Mouse (Mus musculus) E14TG2a.4 (cell line): ENCODE measurements around the gene Flvcr1.
A peak's percentile ranks its signal among the peaks of the same experiment; 100 is the strongest.

Experiments used
- H3K27me3 ChIP-seq: 2 replicates; pipeline ENCODE4 v1.6.1; 2014; ENCODE audit warnings: low read length, control low read depth; ENCODE audit not compliant: insufficient read depth
- H3K36me3 ChIP-seq: 2 replicates; pipeline ENCODE4 v1.6.1; 2014; ENCODE audit warnings: low read length, control low read depth; ENCODE audit not compliant: insufficient read depth
- H3K4me1 ChIP-seq: replicated peaks from 2 replicates; pipeline ENCODE4 v1.6.1; 2014; ENCODE audit warnings: low read depth, low read length, control low read depth
- H3K4me3 ChIP-seq: replicated peaks from 2 replicates; pipeline ENCODE4 v1.5.1; 2014; ENCODE audit warnings: mild to moderate bottlenecking, low read length
- H3K9me3 ChIP-seq: 2 replicates; pipeline ENCODE4 v1.6.1; 2014; ENCODE audit warnings: low read length, control low read depth
- CTCF ChIP-seq: conservative IDR thresholded peaks from 2 replicates; pipeline ENCODE4 v1.5.1; 2014; ENCODE audit warnings: low read length
- NANOG ChIP-seq: IDR thresholded peaks from 2 replicates; pipeline ENCODE4 v1.6.1; 2014; ENCODE audit warnings: borderline replicate concordance, low read length, mixed read lengths
- POU5F1 ChIP-seq: IDR thresholded peaks from 2 replicates; pipeline ENCODE4 v1.6.1; 2014; ENCODE audit warnings: low read length, borderline replicate concordance

Gene Flvcr1

DNA sequence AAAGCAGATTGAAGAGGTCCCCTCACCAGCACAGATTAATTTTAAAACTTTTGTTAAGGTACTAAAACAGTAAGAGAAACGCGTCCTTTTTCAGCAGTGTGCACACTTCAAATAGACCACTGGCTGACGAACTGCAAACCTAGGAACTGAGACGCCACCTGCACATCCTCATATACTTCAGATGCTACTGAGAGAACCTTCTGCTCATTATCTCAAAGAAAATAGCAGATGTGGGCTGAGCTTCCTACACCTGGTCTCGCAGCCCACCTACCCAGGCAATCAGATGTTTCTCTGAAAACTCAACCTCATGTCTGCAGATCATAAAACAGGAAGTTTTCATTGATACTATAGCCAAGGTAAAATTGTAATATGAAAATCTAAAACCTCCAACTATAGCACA is 6.2 kb downstream of the Flvcr1 start:
- Histone ChIP-seq H3K4me3 (no peak overlapping the region), H3K9me3 (no peaks in the 10 kb centered on the region), H3K27me3 (no peaks in the 10 kb centered on the region), H3K4me1 (peaks cover 18% of the 10 kb centered on the region), H3K36me3 (peaks cover 29% of the 10 kb centered on the region)
- no peak for TF ChIP-seq NANOG
- no peak for TF ChIP-seq POU5F1
- no peak for TF ChIP-seq CTCF

GRCm38 (mm10) chr1:191014271-191014670 is 11.7 kb downstream of the Flvcr1 start:
- Histone ChIP-seq H3K36me3 (peaks cover 35% of the 10 kb centered on the region), H3K9me3 (no peaks in the 10 kb centered on the region), H3K27me3 (no peaks in the 10 kb centered on the region), H3K4me1 (peaks cover 22% of the 10 kb centered on the region), H3K4me3 (no peak overlapping the region)
- TF ChIP-seq CTCF = no peak
- TF ChIP-seq POU5F1 = no peak
- TF ChIP-seq NANOG = no peak

- H3K4me3 ChIP-seq = no peak overlapping the region
- no peaks in the 10 kb centered on the region for H3K9me3 ChIP-seq
- H3K36me3 ChIP-seq = peaks cover 66% of the 10 kb centered on the region
- peaks cover 5% of the 10 kb centered on the region for H3K4me1 ChIP-seq
- no peaks in the 10 kb centered on the region for H3K27me3 ChIP-seq
- TF ChIP-seq CTCF (peak; percentile 63), NANOG (no peak), POU5F1 (no peak)
These were observed 17.3 kb downstream of the Flvcr1 start for GRCm38 (mm10) chr1:191008707-191009106.

- no peaks in the 10 kb centered on the region for H3K9me3 ChIP-seq
- peaks cover 29% of the 10 kb centered on the region for H3K36me3 ChIP-seq
- TF ChIP-seq POU5F1 (no peak), CTCF (peak; percentile 39), NANOG (no peak)
- H3K4me1 ChIP-seq = peaks cover 5% of the 10 kb centered on the region; the same call in 1 of the 2 replicates
- H3K27me3 ChIP-seq = no peaks in the 10 kb centered on the region
- H3K4me3 ChIP-seq = no peak overlapping the region
These were observed 23.8 kb downstream of the Flvcr1 start for GRCm38 (mm10) chr1:191002201-191002600.

DNA sequence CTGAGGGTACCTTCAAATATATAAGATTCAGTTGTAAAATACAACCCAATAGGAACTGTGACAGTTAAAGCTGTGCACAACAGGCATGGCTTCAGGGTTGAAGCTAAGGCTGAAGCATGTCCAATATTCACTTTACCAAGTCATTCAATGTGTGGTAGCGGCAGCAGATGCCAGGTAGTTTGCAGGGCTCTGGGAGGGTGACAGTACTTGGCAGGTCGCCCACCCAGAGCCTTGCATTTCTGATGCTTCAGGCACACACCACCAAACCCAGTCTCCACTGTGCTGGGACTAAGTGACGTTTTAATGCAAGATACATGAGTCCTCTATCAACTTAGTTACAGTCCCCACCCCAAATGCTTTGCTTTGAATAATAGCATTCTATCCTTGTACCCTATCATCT is 25.3 kb downstream of the Flvcr1 start:
- H3K9me3 ChIP-seq = no peaks in the 10 kb centered on the region
- peaks cover 20% of the 10 kb centered on the region for H3K36me3 ChIP-seq
- TF ChIP-seq CTCF (no peak), NANOG (no peak), POU5F1 (no peak)
- no peak overlapping the region for H3K4me3 ChIP-seq
- H3K27me3 ChIP-seq = no peaks in the 10 kb centered on the region
- peaks cover 5% of the 10 kb centered on the region; the same call in 1 of the 2 replicates for H3K4me1 ChIP-seq

GRCm38 (mm10) chr1:190998027-190998426 is 27.9 kb downstream of the Flvcr1 start:
- H3K4me1 ChIP-seq = no peaks in the 10 kb centered on the region
- TF ChIP-seq NANOG (no peak), POU5F1 (no peak), CTCF (no peak)
- H3K27me3 ChIP-seq = peaks cover 8% of the 10 kb centered on the region
- H3K9me3 ChIP-seq = no peaks in the 10 kb centered on the region
- H3K4me3 ChIP-seq = no peak overlapping the region
- peaks cover under 1% of the 10 kb centered on the region; the same call in 1 of the 2 replicates for H3K36me3 ChIP-seq

GRCm38 (mm10) chr1:190996346-190996877 is 29.5 kb downstream of the Flvcr1 start:
- peaks cover 8% of the 10 kb centered on the region for H3K27me3 ChIP-seq
- no peaks in the 10 kb centered on the region for H3K36me3 ChIP-seq
- no peaks in the 10 kb centered on the region for H3K9me3 ChIP-seq
- 0 out of 2 replicates have a peak, but pooled peaks cover 4% of the 10 kb centered on the region for H3K4me1 ChIP-seq
- TF ChIP-seq NANOG = no peak
- TF ChIP-seq POU5F1 = no peak
- TF ChIP-seq CTCF = peak; percentile 20; the same call in 1 of the 2 replicates
- no peak overlapping the region for H3K4me3 ChIP-seq

GRCm38 (mm10) chr1:190995548-190995947 is 30.4 kb downstream of the Flvcr1 start:
- Histone ChIP-seq H3K4me3 (no peak overlapping the region), H3K9me3 (no peaks in the 10 kb centered on the region)
- TF ChIP-seq NANOG (no peak), CTCF (no peak), POU5F1 (no peak)

More at GRCm38 (mm10) chr1:190995548-190995947, 30.4 kb downstream of the Flvcr1 start:
- Histone ChIP-seq H3K27me3 (peaks cover 8% of the 10 kb centered on the region), H3K4me1 (0 out of 2 replicates have a peak, but pooled peaks cover 4% of the 10 kb centered on the region), H3K36me3 (no peaks in the 10 kb centered on the region)
